Mouse (Mus musculus) liver, adult (tissue): Measurements from ENCODE around the gene Rarb.

Experiments used
- GATA4 ChIP-seq: IDR thresholded peaks from 2 replicates; pipeline ENCODE4 v1.6.1; 2014; ENCODE audit warnings: mild to moderate bottlenecking, low read length; ENCODE audit not compliant: insufficient replicate concordance

Rarb gene

GRCm38 (mm10) chr14:16670571-16670970, 148.4 kb downstream of the Rarb start:
- TF ChIP-seq GATA4, result no peak

DNA sequence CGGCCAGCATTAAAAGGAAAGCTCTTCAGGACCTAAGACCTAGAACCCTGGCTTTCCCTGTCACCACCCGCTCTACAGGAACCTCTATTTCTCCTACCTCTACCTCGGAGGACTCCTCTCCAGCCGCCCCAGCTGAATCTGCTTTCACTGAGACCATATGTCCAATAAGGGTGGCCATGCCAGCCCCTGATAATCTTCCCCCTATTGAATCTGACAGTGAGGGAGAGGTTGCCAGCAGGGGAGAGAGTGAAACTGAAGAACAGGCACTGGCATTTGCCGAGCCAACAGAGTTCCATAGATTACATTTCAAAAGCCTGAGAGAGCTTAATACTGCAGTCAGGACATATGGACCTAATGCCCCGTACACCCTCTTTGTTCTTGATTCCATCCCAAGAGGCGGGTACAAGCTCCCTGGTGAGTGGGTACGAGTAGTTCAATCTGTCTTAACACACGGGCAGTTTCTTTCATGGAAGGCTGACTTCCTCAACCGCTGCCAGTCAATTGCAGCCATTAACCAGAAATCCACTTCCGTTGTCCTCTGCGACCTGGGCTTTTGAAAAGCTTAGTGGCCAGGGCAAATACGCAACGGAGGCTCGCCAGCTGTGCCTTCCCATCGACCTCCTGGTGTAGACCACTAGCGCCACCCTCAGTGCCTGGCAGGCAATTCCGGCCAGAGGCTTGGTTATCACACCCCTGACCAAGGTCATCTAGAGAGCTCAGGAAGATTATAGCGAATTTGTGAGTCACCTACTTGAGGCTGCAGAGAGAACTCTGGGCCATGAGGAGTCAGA, 179.6 kb downstream of the Rarb start:
- no peak for TF ChIP-seq GATA4

GRCm38 (mm10) chr14:16613975-16614374, 205.0 kb downstream of the Rarb start:
- no peak for TF ChIP-seq GATA4

GRCm38 (mm10) chr14:16605480-16605879, 213.5 kb downstream of the Rarb start:
- no peak for TF ChIP-seq GATA4

- TF ChIP-seq GATA4, result peak; percentile 32; the same call in 1 of the 2 replicates
These were observed 214.4 kb downstream of the Rarb start for GRCm38 (mm10) chr14:16604469-16605064.

GRCm38 (mm10) chr14:16603040-16603590, 215.8 kb downstream of the Rarb start:
- TF ChIP-seq GATA4, result peak; percentile 77; the same call in 1 of the 2 replicates

- TF ChIP-seq GATA4, result no peak
These were observed 219.7 kb downstream of the Rarb start for GRCm38 (mm10) chr14:16599224-16599623.

- peak; percentile 93 for TF ChIP-seq GATA4
These were observed 220.9 kb downstream of the Rarb start for GRCm38 (mm10) chr14:16598074-16598501.

DNA sequence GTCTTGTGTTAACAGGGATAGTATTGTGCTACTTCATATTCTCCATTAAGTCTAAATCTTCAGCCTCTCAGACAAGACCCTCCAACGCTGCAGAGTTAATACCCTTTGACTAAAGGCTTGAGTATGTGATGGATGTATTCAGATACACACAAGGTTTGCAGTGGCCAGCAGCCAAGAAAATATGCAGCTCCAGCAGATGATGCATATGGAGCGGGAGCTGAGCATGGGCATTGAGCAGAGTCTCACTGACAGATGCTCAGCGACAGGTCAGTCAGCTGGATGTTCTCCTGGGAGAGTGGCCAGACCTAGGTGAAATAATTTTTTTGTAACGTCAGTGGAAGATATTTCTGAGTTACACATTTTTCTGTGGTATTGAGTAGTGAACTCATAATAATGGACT, 229.8 kb downstream of the Rarb start:
- TF ChIP-seq GATA4, result no peak

DNA sequence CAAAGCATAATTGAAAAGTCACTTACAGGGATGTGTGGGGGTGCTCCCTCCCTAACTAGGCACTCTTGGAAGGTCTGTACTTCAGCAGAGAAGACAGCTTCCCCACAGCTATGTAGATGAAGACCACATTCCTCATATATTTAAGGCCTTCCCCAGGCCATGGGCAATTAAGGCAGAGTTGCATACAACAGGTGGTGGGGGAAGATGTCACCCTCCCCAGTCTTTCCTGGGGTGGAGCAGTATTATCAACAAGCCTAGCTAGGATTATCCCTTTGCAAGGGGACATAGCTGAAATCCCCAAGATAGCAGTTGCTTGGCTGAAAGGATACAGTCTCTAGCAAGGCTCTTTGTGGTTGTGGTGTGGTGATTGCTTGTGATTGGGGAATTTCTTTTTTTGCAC, 240.9 kb downstream of the Rarb start:
- TF ChIP-seq GATA4, result no peak

- no peak for TF ChIP-seq GATA4
These were observed 241.9 kb downstream of the Rarb start for GRCm38 (mm10) chr14:16577049-16577448.

GRCm38 (mm10) chr14:16574925-16575721, 243.8 kb downstream of the Rarb start:
- TF ChIP-seq GATA4, result no peak

- TF ChIP-seq GATA4, result no peak
These were observed 245.3 kb downstream of the Rarb start for GRCm38 (mm10) chr14:16573475-16574171.

DNA sequence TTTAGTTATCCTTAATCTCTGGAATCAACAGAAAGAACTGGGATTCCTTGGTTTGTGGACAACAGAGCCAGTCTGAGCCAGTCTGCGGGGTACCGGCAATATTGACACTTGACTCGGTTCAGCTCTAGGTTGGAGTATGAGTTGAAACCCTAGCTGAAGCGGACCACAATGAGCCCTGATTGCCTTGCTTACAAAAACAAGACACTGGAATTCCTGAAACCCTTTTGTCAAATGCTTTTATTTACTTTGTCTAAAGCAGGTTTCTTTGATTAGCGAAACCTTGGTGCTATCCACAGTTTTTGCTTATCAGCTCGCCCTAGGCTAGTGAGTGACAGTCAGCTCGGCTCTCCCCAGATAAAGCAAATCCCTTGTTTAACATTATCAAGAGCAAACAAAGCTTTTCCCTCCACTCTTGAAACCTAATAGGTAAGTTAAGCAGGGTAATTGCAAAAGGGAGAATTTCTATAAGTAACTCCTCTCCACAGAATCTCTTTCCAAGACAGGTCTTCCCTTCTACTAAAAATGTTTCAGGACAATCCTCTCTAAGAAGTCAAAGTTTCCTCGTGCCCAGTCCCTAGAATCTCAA, 246.1 kb downstream of the Rarb start:
- TF ChIP-seq GATA4, result 0 out of 2 replicates have a peak, but pooled peaks have one; percentile 14
